Mouse (Mus musculus) forebrain, embryonic 11.5 days (tissue): ENCODE measurements around the gene Rab44. TPM values are rescaled to one million over a fixed set of nuclear protein-coding genes. Genes with fewer than 3 reads are reported as not detected.
"Not testable (repeated sequence)": the region's sequence is repeated elsewhere in the genome, so short reads cannot be mapped to it uniquely, and the experiment has no call there.

Experiments used
- ATAC-seq: fragments of 200-750 bp; cut with Nextera tagmentation; replicated peaks from 2 replicates; pipeline ENCODE4 v1.8.0; 2017; ENCODE audit warnings: moderate TSS enrichment; ENCODE audit not compliant: low FRiP score
- DNase-seq: peaks from one replicate; pipeline ENCODE4 v3.0.0-alpha.2; 2017; ENCODE audit warnings: low spot score
- H3K27ac ChIP-seq: fragments of 300-500 bp; sonication (generic); 2 replicates; pipeline ENCODE4 v1.5.1; 2014; ENCODE audit warnings: low read depth, low read length
- H3K27me3 ChIP-seq: fragments of 300-500 bp; sonication (generic); 2 replicates; pipeline ENCODE4 v1.6.1; 2014; ENCODE audit warnings: mild to moderate bottlenecking, low read length, mixed read lengths; ENCODE audit not compliant: control insufficient read depth, insufficient read depth
- H3K36me3 ChIP-seq: fragments of 300-500 bp; sonication (generic); 2 replicates; pipeline ENCODE4 v1.6.1; 2014; ENCODE audit warnings: mild to moderate bottlenecking, low read length, moderate library complexity, mixed read lengths; ENCODE audit not compliant: control insufficient read depth, insufficient read depth
- H3K4me1 ChIP-seq: fragments of 300-500 bp; sonication (generic); replicated peaks from 2 replicates; pipeline ENCODE4 v1.6.1; 2014; ENCODE audit warnings: low read length, mixed read lengths; ENCODE audit not compliant: control insufficient read depth, insufficient read depth
- H3K4me2 ChIP-seq: fragments of 300-500 bp; sonication (generic); 2 replicates; pipeline ENCODE4 v1.6.1; 2014; ENCODE audit warnings: low read depth, mild to moderate bottlenecking, low read length, moderate library complexity, mixed read lengths; ENCODE audit not compliant: severe bottlenecking
- H3K4me3 ChIP-seq: fragments of 300-500 bp; sonication (generic); 2 replicates; pipeline ENCODE4 v1.5.1; 2014; ENCODE audit warnings: low read depth, low read length
- H3K9ac ChIP-seq: fragments of 300-500 bp; sonication (generic); 2 replicates; pipeline ENCODE4 v1.6.1; 2014; ENCODE audit warnings: low read length
- H3K9me3 ChIP-seq: fragments of 300-500 bp; sonication (generic); 2 replicates; pipeline ENCODE4 v1.6.1; 2016; ENCODE audit warnings: low read length, mixed read lengths; ENCODE audit not compliant: control insufficient read depth
- WGBS: fragments of 180-500 bp; shearing (Covaris S2); extraction: QIAGEN DNeasy Blood & Tissue Kit; methylation state at CpG from one replicate; pipeline ENCODE4 v1.1.7; 2014; 5-methylcytosine and 5-hydroxymethylcytosine counted together
- polyA plus RNA-seq: library from polyadenylated mRNA; unstranded; fragments of >200 nt; fragmentation: Nextera tagmentation; extraction: Ambion mirVana; gene quantifications from 2 replicates; pipeline ENCODE4 v1.2.1, GENCODE M21; 2014

The Rab44 gene
- 0.08 TPM in 1 of 2 replicates, not detected in the other for polyA plus RNA-seq

- Histone ChIP-seq H3K4me2 (no peak within 1 kb of the TSS), H3K27me3 (no peaks in the 10 kb centered on the region), H3K36me3 (no peaks in the 10 kb centered on the region), H3K27ac (no peak within 1 kb of the TSS), H3K4me3 (no peak within 1 kb of the TSS), H3K9ac (no peak within 1 kb of the TSS), H3K9me3 (no peaks in the 10 kb centered on the region), H3K4me1 (no peaks in the 10 kb centered on the region)
- 90% methylated on average over 13 of the region's 13 CpGs for WGBS
- no peak for ATAC-seq
- no peak for DNase-seq
Measured at GRCm38 (mm10) chr17:29113591-29114352, at the start of gene Rab44. Rab44 (plus strand) TSS chr17:29114145.

- Histone ChIP-seq H3K9me3 (no peaks in the 10 kb centered on the region), H3K36me3 (no peaks in the 10 kb centered on the region), H3K4me1 (no peaks in the 10 kb centered on the region), H3K4me2 (no peak overlapping the region), H3K4me3 (no peak overlapping the region), H3K9ac (no peak overlapping the region), H3K27ac (no peak overlapping the region), H3K27me3 (no peaks in the 10 kb centered on the region)
- DNase-seq: no peak
- 81% methylated on average over 21 of the region's 21 CpGs for WGBS
- no peak for ATAC-seq
Measured at GRCm38 (mm10) chr17:29065245-29065940, 48.6 kb upstream of the Rab44 start.

- Histone ChIP-seq H3K4me3 (no peak overlapping the region), H3K4me1 (no peaks in the 10 kb centered on the region), H3K9me3 (no peaks in the 10 kb centered on the region), H3K27me3 (no peaks in the 10 kb centered on the region), H3K27ac (no peak overlapping the region), H3K4me2 (no peak overlapping the region), H3K36me3 (no peaks in the 10 kb centered on the region), H3K9ac (no peak overlapping the region)
- DNase-seq: no peak
- WGBS: 95% methylated on average over 3 of the region's 3 CpGs
- no peak for ATAC-seq
Measured at GRCm38 (mm10) chr17:29065971-29066370, 48.0 kb upstream of the Rab44 start.

GRCm38 (mm10) chr17:29067416-29067815 lies 46.5 kb upstream of the Rab44 start:
- H3K27me3 ChIP-seq, DNase-seq, H3K4me2 ChIP-seq, H3K27ac ChIP-seq, H3K9me3 ChIP-seq, H3K4me3 ChIP-seq, H3K36me3 ChIP-seq, H3K4me1 ChIP-seq, H3K9ac ChIP-seq, ATAC-seq: not testable (repeated sequence)
- 86% methylated on average over 3 of the region's 3 CpGs for WGBS

- H3K36me3 ChIP-seq: no peaks in the 10 kb centered on the region
- no peaks in the 10 kb centered on the region for H3K9me3 ChIP-seq
- ATAC-seq (no peak), DNase-seq (no peak)
- H3K4me2 ChIP-seq: no peak overlapping the region
- H3K4me1 ChIP-seq: peaks cover 2% of the 10 kb centered on the region; the same call in 1 of the 2 replicates
- no peak overlapping the region for H3K4me3 ChIP-seq
- H3K27me3 ChIP-seq: no peaks in the 10 kb centered on the region
- 64% methylated on average over 5 of the region's 5 CpGs for WGBS
- H3K27ac ChIP-seq: no peak overlapping the region
- no peak overlapping the region for H3K9ac ChIP-seq
Measured at GRCm38 (mm10) chr17:29067847-29068246, 46.1 kb upstream of the Rab44 start.

GRCm38 (mm10) chr17:29069063-29069462 lies 44.9 kb upstream of the Rab44 start:
- DNase-seq (no peak), ATAC-seq (no peak)
- Histone ChIP-seq H3K4me2 (no peak overlapping the region), H3K9me3 (no peaks in the 10 kb centered on the region), H3K9ac (no peak overlapping the region), H3K4me3 (no peak overlapping the region), H3K36me3 (no peaks in the 10 kb centered on the region), H3K27ac (no peak overlapping the region), H3K27me3 (no peaks in the 10 kb centered on the region), H3K4me1 (peaks cover 4% of the 10 kb centered on the region; the same call in 1 of the 2 replicates)
- 74% methylated on average over 10 of the region's 10 CpGs for WGBS

- DNase-seq (no peak), ATAC-seq (no peak)
- H3K9ac ChIP-seq: no peak overlapping the region
- H3K4me2 ChIP-seq: no peak overlapping the region
- no peaks in the 10 kb centered on the region for H3K36me3 ChIP-seq
- H3K9me3 ChIP-seq: no peaks in the 10 kb centered on the region
- no peaks in the 10 kb centered on the region for H3K27me3 ChIP-seq
- no peak overlapping the region for H3K27ac ChIP-seq
- no peak overlapping the region for H3K4me3 ChIP-seq
- 89% methylated on average over 5 of the region's 5 CpGs for WGBS
- H3K4me1 ChIP-seq: peaks cover 4% of the 10 kb centered on the region; the same call in 1 of the 2 replicates
Measured at GRCm38 (mm10) chr17:29071820-29072219, 42.1 kb upstream of the Rab44 start.

- ATAC-seq (no peak), DNase-seq (no peak)
- Histone ChIP-seq H3K27ac (no peak overlapping the region), H3K9ac (no peak overlapping the region), H3K4me1 (peaks cover 4% of the 10 kb centered on the region; the same call in 1 of the 2 replicates), H3K4me2 (no peak overlapping the region), H3K27me3 (no peaks in the 10 kb centered on the region), H3K4me3 (no peak overlapping the region), H3K36me3 (no peaks in the 10 kb centered on the region), H3K9me3 (no peaks in the 10 kb centered on the region)
- WGBS: 26% methylated on average over 11 of the region's 11 CpGs
Measured at GRCm38 (mm10) chr17:29072701-29073307, 41.1 kb upstream of the Rab44 start.
